Mouse (Mus musculus) bone marrow macrophage, adult 2 months (primary cell): ENCODE results near the gene Ppp1r14c. TPM values are rescaled to one million over a fixed set of nuclear protein-coding genes. Genes with fewer than 3 reads are reported as not detected.
"Not testable (repeated sequence)": the region's sequence is repeated elsewhere in the genome, so short reads cannot be mapped to it uniquely, and the experiment has no call there.

Experiments
- H3K27ac ChIP-seq: 2 replicates; pipeline ENCODE4 v1.5.1; 2012; ENCODE audit warnings: low read depth, low read length; ENCODE audit not compliant: insufficient read depth
- H3K4me1 ChIP-seq: 2 replicates; pipeline ENCODE4 v1.6.1; 2012; ENCODE audit warnings: low read length; ENCODE audit not compliant: control insufficient read depth, insufficient read depth
- H3K4me3 ChIP-seq: 2 replicates; pipeline ENCODE4 v1.5.1; 2012; ENCODE audit warnings: mild to moderate bottlenecking, low read length, moderate library complexity; ENCODE audit not compliant: insufficient read depth
- CTCF ChIP-seq: IDR thresholded peaks from 2 replicates; pipeline ENCODE4 v1.5.1; 2012; ENCODE audit warnings: low read depth, mild to moderate bottlenecking, low read length, moderate library complexity
- POLR2A ChIP-seq: IDR thresholded peaks from 2 replicates; pipeline ENCODE4 v1.6.1; 2012; ENCODE audit warnings: mild to moderate bottlenecking, low read depth, low read length, borderline replicate concordance
- polyA plus RNA-seq: library from polyadenylated mRNA; stranded (reverse); fragments of >200 nt; gene quantifications from 2 replicates; pipeline ENCODE4 v1.2.4, GENCODE M21; 2012; ENCODE audit not compliant: missing spikeins, insufficient read depth, insufficient read length

The Ppp1r14c gene
- polyA plus RNA-seq, 1 experiment, result 0.46 TPM

GRCm38 (mm10) chr10:3417408-3417807, 51.6 kb downstream of the Ppp1r14c start:
- Histone ChIP-seq H3K4me3 (no peak overlapping the region), H3K27ac (no peak overlapping the region), H3K4me1 (no peaks in the 10 kb centered on the region)
- TF ChIP-seq CTCF (no peak), POLR2A (no peak)

GRCm38 (mm10) chr10:3424016-3424415, 58.2 kb downstream of the Ppp1r14c start:
- TF ChIP-seq CTCF (no peak), POLR2A (no peak)
- no peak overlapping the region for H3K27ac ChIP-seq
- no peak overlapping the region for H3K4me3 ChIP-seq
- H3K4me1 ChIP-seq, result no peaks in the 10 kb centered on the region

- TF ChIP-seq POLR2A (no peak), CTCF (no peak)
- no peak overlapping the region for H3K4me3 ChIP-seq
- H3K27ac ChIP-seq, result no peak overlapping the region
- H3K4me1 ChIP-seq, result no peaks in the 10 kb centered on the region
These were observed 62.0 kb downstream of the Ppp1r14c start for GRCm38 (mm10) chr10:3427689-3428399.

DNA sequence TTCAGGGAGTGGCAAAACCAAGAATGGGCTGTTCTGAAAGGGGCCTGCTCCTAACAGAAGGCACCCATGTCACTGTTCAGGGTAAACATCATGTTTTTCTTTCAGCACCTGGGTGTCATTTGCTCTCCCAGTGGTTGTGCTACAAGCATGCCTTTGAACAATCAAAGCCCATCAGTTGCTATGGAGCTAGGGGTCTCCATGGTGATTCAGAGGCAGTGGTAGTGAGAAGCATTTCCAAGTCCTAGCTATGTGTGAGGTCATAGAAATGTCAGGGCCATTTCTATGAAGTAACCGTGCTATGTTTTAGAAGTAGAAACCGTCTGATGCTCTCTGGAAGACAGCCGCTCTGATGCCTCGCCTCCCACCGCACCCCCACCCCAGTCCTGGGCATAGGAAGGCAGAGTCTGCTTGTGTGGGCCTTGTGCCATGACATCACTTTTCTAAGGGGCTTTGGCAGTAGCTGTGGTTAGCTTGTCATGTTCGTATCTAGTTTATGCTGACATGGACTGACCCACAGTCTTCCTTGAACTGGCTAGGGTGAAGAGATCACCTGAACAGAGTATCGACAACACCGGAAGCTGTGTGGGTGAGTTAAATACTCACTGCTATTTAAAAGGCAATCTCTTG, 69.1 kb downstream of the Ppp1r14c start:
- Histone ChIP-seq H3K4me1 (no peaks in the 10 kb centered on the region), H3K4me3 (no peak overlapping the region), H3K27ac (no peak overlapping the region)
- TF ChIP-seq CTCF, result no peak
- TF ChIP-seq POLR2A, result no peak

DNA sequence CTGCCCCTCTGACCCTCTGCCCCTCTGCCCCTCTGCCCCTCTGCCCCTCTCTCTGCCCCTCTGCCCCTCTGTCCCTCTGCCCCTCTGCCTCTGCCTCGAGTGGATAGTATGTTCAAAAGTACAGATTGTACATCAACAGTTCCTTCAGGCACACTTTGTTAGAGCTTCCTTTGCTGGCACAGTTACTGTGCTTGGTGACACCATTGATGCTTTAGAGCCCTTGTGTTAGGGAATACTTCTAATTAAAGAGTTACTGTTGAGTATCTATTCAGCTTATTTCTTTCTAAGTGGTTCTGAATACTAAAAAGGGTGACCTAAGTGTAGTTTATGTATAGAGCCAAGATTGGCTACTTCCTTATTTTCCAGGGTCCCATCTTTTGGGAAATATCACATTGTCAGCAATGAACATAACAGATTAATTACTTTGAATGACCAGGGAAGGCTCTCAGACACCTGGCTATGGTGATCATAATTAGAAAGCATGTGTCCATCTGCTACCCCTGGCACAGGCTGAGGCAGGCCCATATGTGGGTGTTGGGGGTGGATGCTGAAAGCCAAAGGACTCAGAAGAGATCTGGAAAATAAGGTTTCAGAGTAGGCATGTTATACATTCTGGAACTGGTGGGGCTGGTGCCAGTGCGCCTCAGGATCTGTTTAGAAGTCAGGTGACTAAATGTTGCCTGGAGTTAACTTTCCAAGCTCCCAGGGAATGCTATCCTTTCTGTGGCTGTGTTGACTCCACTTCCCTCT, 75.0 kb downstream of the Ppp1r14c start:
- TF ChIP-seq POLR2A, result no peak
- no peak for TF ChIP-seq CTCF
- Histone ChIP-seq H3K27ac (no peak overlapping the region), H3K4me1 (no peaks in the 10 kb centered on the region), H3K4me3 (no peak overlapping the region)

- not testable (repeated sequence) for H3K4me3 ChIP-seq, H3K4me1 ChIP-seq
These were observed 80.9 kb downstream of the Ppp1r14c start for GRCm38 (mm10) chr10:3446748-3447147.

GRCm38 (mm10) chr10:3448699-3449098, 82.8 kb downstream of the Ppp1r14c start:
- no peak for TF ChIP-seq POLR2A
- no peak for TF ChIP-seq CTCF
- Histone ChIP-seq H3K27ac (no peak overlapping the region), H3K4me3 (no peak overlapping the region), H3K4me1 (no peaks in the 10 kb centered on the region)

More at GRCm38 (mm10) chr10:3446748-3447147, 80.9 kb downstream of the Ppp1r14c start:
- not testable (repeated sequence) for H3K27ac ChIP-seq

DNA sequence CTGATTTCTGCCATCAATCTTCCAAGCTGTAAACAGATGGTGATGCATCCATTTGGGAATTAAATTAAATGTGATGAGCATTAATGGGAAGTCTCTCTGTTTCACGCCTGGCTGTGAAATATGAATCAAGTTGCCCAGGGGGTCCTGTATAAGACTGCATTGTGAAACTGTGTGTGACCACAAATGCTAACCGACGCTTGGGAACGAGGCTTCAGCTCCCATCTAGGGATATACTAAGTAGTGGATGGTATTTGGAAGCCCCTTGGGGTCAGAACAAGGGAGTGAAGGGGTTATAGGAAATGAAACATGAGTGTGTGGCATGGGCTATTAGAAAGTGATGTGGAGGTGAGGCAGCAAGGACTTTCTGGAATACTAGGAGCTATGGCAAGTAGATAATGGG, 86.1 kb downstream of the Ppp1r14c start:
- H3K4me1 ChIP-seq, result no peaks in the 10 kb centered on the region
- TF ChIP-seq CTCF, result no peak
- H3K27ac ChIP-seq, result no peak overlapping the region
- no peak overlapping the region for H3K4me3 ChIP-seq

DNA sequence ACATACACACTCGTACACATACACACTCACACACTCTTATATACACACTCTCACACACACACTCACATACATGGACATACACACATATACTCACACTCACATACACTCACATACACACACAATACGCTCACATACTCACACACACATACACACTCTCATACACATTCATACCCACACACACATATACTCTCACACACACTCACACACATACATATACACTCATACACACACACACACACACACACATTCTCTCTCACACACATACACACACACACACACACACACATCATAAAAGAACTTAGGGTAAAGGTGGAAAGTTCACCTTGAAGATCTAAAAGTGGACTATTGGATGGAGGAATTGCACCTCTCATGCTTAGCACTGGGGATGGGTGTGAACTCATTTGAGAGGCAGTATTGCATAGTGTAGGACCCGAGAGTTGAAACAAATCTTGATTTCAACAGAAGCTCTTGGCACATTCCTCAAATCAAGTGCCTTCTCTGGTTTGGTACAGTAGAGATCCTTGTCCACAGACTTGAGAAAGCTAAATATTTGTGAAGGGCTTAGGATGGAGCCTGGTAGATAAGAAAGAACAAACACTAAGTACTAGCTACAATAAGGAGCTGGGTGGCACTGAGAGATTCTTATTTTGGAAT, 87.1 kb downstream of the Ppp1r14c start:
- no peak for TF ChIP-seq CTCF
- TF ChIP-seq POLR2A, result no peak
- no peaks in the 10 kb centered on the region for H3K4me1 ChIP-seq
- H3K4me3 ChIP-seq, result no peak overlapping the region
- H3K27ac ChIP-seq, result no peak overlapping the region

DNA sequence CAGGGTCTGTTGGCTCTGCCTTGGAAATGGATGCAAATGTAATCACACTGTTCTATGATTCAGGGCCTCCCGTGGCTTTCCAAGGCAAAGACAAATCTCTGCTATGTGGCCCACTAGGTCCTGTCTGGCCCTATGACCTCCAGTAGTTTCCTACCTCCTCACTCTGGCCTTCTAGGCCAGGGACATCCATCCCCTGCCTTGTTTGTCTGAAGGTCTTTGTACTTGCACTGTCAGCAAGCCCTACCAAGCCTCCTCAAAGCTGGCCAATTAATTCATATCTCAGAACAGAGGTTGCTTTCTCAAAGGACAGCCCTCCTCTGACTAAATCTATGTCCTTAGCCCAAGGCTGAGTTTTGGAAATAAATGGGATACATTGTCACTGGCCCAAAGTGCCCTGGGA, 92.8 kb downstream of the Ppp1r14c start:
- H3K4me1 ChIP-seq, result no peaks in the 10 kb centered on the region
- no peak overlapping the region for H3K4me3 ChIP-seq
- TF ChIP-seq CTCF (no peak), POLR2A (no peak)
- no peak overlapping the region for H3K27ac ChIP-seq
